Mouse (Mus musculus): ENCODE results near the gene Acad9.

The Acad9 gene

GRCm38 (mm10) chr3:36065843-36066651 is at the start of gene Acad9:
TSS of gene Acad9 (plus strand) at chr3:36065979.
- DNase-seq (ENCODE audit: low spot score) = peak; percentile 89

GRCm38 (mm10) chr3:36025732-36026131 is 40.0 kb upstream of the Acad9 start:
- no peak for DNase-seq (ENCODE audit: low spot score)

GRCm38 (mm10) chr3:36029993-36030392 is 35.8 kb upstream of the Acad9 start:
- no peak for DNase-seq (ENCODE audit: low spot score)

- no peak for DNase-seq (ENCODE audit: low spot score)
Measured at GRCm38 (mm10) chr3:36031740-36032510, 33.9 kb upstream of the Acad9 start.

GRCm38 (mm10) chr3:36044520-36044919 is 21.3 kb upstream of the Acad9 start:
- DNase-seq (ENCODE audit: low spot score) = no peak

- DNase-seq (ENCODE audit: low spot score) = no peak
Measured at GRCm38 (mm10) chr3:36045086-36045485, 20.7 kb upstream of the Acad9 start.

GRCm38 (mm10) chr3:36049106-36049505 is 16.7 kb upstream of the Acad9 start:
- DNase-seq (ENCODE audit: low spot score) = no peak

GRCm38 (mm10) chr3:36053447-36053846 is 12.3 kb upstream of the Acad9 start, which contains the start of gene Ccdc144b:
TSS of gene Ccdc144b (minus strand) at chr3:36053547.
- no peak for DNase-seq (ENCODE audit: low spot score)

- peak; percentile 64 for DNase-seq (ENCODE audit: low spot score)
Measured at GRCm38 (mm10) chr3:36060096-36060850, 5.5 kb upstream of the Acad9 start.

- DNase-seq (ENCODE audit: low spot score) = no peak
Measured at GRCm38 (mm10) chr3:36064592-36065061, 1.2 kb upstream of the Acad9 start.

GRCm38 (mm10) chr3:36065166-36065565 is 613 bp upstream of the Acad9 start:
- no peak for DNase-seq (ENCODE audit: low spot score)

GRCm38 (mm10) chr3:36067731-36068130 is 2.0 kb downstream of the Acad9 start:
- DNase-seq (ENCODE audit: low spot score) = no peak

GRCm38 (mm10) chr3:36070436-36070835 is 4.7 kb downstream of the Acad9 start:
- no peak for DNase-seq (ENCODE audit: low spot score)

GRCm38 (mm10) chr3:36071047-36071446 is 5.3 kb downstream of the Acad9 start:
- no peak for DNase-seq (ENCODE audit: low spot score)

GRCm38 (mm10) chr3:36074231-36074630 is 8.5 kb downstream of the Acad9 start:
- DNase-seq (ENCODE audit: low spot score) = no peak

- no peak for DNase-seq (ENCODE audit: low spot score)
Measured at GRCm38 (mm10) chr3:36075466-36075865, 9.7 kb downstream of the Acad9 start.

GRCm38 (mm10) chr3:36077386-36077785 is 11.6 kb downstream of the Acad9 start:
- no peak for DNase-seq (ENCODE audit: low spot score)

- DNase-seq (ENCODE audit: low spot score) = no peak
Measured at GRCm38 (mm10) chr3:36079886-36080285, 14.1 kb downstream of the Acad9 start.

GRCm38 (mm10) chr3:36080741-36081140 is 15.0 kb downstream of the Acad9 start:
- DNase-seq (ENCODE audit: low spot score) = no peak

GRCm38 (mm10) chr3:36082843-36083242 is 17.1 kb downstream of the Acad9 start:
- DNase-seq (ENCODE audit: low spot score) = no peak

- DNase-seq (ENCODE audit: low spot score) = no peak
Measured at GRCm38 (mm10) chr3:36083381-36083780, 17.6 kb downstream of the Acad9 start.

- no peak for DNase-seq (ENCODE audit: low spot score)
Measured at GRCm38 (mm10) chr3:36085394-36085793, 19.6 kb downstream of the Acad9 start.

Data from urinary bladder, postnatal 25 days (tissue).